Mouse (Mus musculus): Measurements from ENCODE around the gene Sorcs2.

DNA sequence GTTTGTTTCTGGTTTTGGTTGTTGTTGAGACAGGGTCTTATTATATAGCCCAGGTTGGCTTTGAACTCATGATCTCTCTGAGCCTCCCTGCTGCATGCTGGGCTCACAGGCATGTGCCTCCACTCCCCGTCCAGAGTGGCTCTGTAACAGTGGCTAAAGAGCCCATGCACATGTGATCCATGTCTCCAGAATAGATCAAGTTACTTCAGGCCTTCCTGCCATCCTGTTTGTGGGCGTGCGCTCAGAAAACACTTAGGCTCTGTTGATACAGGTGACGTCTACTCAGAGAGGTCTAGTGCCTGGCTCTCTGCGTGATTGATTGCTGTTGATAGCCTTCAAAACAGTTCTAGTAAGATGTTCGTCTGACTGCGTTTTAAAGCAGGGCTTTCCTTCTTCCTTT is 425.2 kb downstream of the Sorcs2 start:
- no peak for TF ChIP-seq POLR2A (IDR thresholded peaks at IDR 0.05; ENCODE audit: extremely low read depth, insufficient read depth, low read length)
- TF ChIP-seq CTCF (IDR thresholded peaks at IDR 0.05; ENCODE audit: low read depth, low read length), result no peak

Measured in liver, adult 2 months (tissue).